Mouse (Mus musculus) bone marrow macrophage, adult 2 months (primary cell): ENCODE measurements around the gene Hyal3.

Experiments used
- CTCF ChIP-seq: IDR thresholded peaks from 2 replicates; pipeline ENCODE4 v1.5.1; 2012; ENCODE audit warnings: low read depth, mild to moderate bottlenecking, low read length, moderate library complexity
- POLR2A ChIP-seq: IDR thresholded peaks from 2 replicates; pipeline ENCODE4 v1.6.1; 2012; ENCODE audit warnings: mild to moderate bottlenecking, low read depth, low read length, borderline replicate concordance

- no peak for TF ChIP-seq CTCF
- TF ChIP-seq POLR2A = no peak
These were observed 24.5 kb downstream of the Hyal3 start for GRCm38 (mm10) chr9:107605041-107605661.
